Mouse (Mus musculus) CH12.LX (cell line): Measurements from ENCODE around the gene Map1a. TPM values are rescaled to one million over a fixed set of nuclear protein-coding genes. Genes with fewer than 3 reads are reported as not detected.

ENCODE experiments used
- DNase-seq: peaks from one replicate; pipeline ENCODE4 v3.0.0-alpha.2; 2013; ENCODE audit errors: extremely low read depth
- H3K27ac ChIP-seq: 2 replicates; pipeline ENCODE4 v1.5.1; 2012; ENCODE audit warnings: low read depth, mild to moderate bottlenecking, control low read depth, moderate library complexity; ENCODE audit not compliant: insufficient read depth
- H3K27me3 ChIP-seq: replicated peaks from 2 replicates; pipeline ENCODE3; 2012; ENCODE audit warnings: inconsistent platforms
- H3K36me3 ChIP-seq, 2 experiments: replicated peaks in 1 of 2; 2 replicates each; pipeline versions ENCODE3 to v1.6.1; 2012; ENCODE audit warnings: inconsistent platforms in 1 of 2, low read length in 1 of 2, mild to moderate bottlenecking in 1 of 2, mixed read lengths in 1 of 2, moderate library complexity in 1 of 2; ENCODE audit not compliant: control insufficient read depth in 1 of 2, insufficient read depth in 1 of 2
- H3K4me1 ChIP-seq, 2 experiments: 2 replicates each; pipeline ENCODE4 v1.6.1; 2012; ENCODE audit warnings: inconsistent platforms in 1 of 2, moderate library complexity in 1 of 2; ENCODE audit not compliant: insufficient read depth in 2 of 2, control insufficient read depth in 1 of 2
- H3K4me2 ChIP-seq: 2 replicates; pipeline ENCODE4 v1.6.1; 2012; ENCODE audit warnings: low read depth, mild to moderate bottlenecking, control low read depth; ENCODE audit not compliant: poor library complexity, insufficient read depth, severe bottlenecking
- H3K4me3 ChIP-seq, 3 experiments: fragments of 150-350 bp in 1 of 3; sonication (generic) in 1 of 3; replicated peaks in 1 of 3; 2 replicates each; pipeline versions ENCODE3 to v1.5.1; 2011 to 2012; ENCODE audit warnings: low read depth in 2 of 3, low read length in 2 of 3, mild to moderate bottlenecking in 2 of 3, moderate library complexity in 2 of 3, control low read depth in 1 of 3, improper control_type of control experiment in 1 of 3, inconsistent platforms in 1 of 3, mixed read lengths in 1 of 3; ENCODE audit not compliant: poor library complexity in 1 of 3
- H3K79me2 ChIP-seq: replicated peaks from 2 replicates; pipeline ENCODE4 v1.6.1; 2012; ENCODE audit warnings: mild to moderate bottlenecking, moderate library complexity; ENCODE audit not compliant: control insufficient read depth, poor library complexity, insufficient read depth, severe bottlenecking; ENCODE audit errors: extremely low read depth
- H3K9ac ChIP-seq: 2 replicates; pipeline ENCODE4 v1.6.1; 2012; ENCODE audit warnings: low read depth, mild to moderate bottlenecking, control low read depth, moderate library complexity; ENCODE audit not compliant: insufficient read depth
- H3K9me3 ChIP-seq: replicated peaks from 2 replicates; pipeline ENCODE3; 2012; ENCODE audit warnings: low read length, inconsistent platforms, mixed read lengths
- BHLHE40 ChIP-seq: IDR thresholded peaks from 2 replicates; pipeline ENCODE4 v1.6.1; 2011; ENCODE audit warnings: mild to moderate bottlenecking, low read depth, low read length, improper control_type of control experiment
- CHD1 ChIP-seq: IDR thresholded peaks from 2 replicates; pipeline ENCODE4 v1.6.1; 2012; ENCODE audit warnings: low read depth, low read length, improper control_type of control experiment, inconsistent platforms
- CHD2 ChIP-seq: IDR thresholded peaks from 2 replicates; pipeline ENCODE4 v1.6.1; 2011; ENCODE audit warnings: low read length, improper control_type of control experiment
- CTCF ChIP-seq, 2 experiments: IDR thresholded peaks in 1 of 2; conservative IDR thresholded peaks in 1 of 2; 2 replicates each; pipeline ENCODE4 v1.5.1; 2011 to 2012; ENCODE audit warnings: low read depth in 2 of 2, low read length in 2 of 2, improper control_type of control experiment in 1 of 2, inconsistent platforms in 1 of 2, mild to moderate bottlenecking in 1 of 2, moderate library complexity in 1 of 2
- EP300 ChIP-seq: IDR thresholded peaks from 2 replicates; pipeline ENCODE4 v1.6.1; 2011; ENCODE audit warnings: low read length, improper control_type of control experiment
- IRF4 ChIP-seq: IDR thresholded peaks from 2 replicates; pipeline ENCODE4 v1.6.1; 2014; ENCODE audit warnings: low read depth, mild to moderate bottlenecking, inconsistent platforms, low read length, improper control_type of control experiment
- JUND ChIP-seq: conservative IDR thresholded peaks from 2 replicates; pipeline ENCODE4 v1.6.1; 2011; ENCODE audit warnings: low read depth, low read length, improper control_type of control experiment
- KAT2A ChIP-seq: IDR thresholded peaks from 2 replicates; pipeline ENCODE4 v1.6.1; 2012; ENCODE audit warnings: low read length, improper control_type of control experiment, inconsistent platforms; ENCODE audit not compliant: insufficient replicate concordance
- MAFK ChIP-seq: IDR thresholded peaks from 2 replicates; pipeline ENCODE4 v1.6.1; 2011; ENCODE audit warnings: low read length, improper control_type of control experiment; ENCODE audit not compliant: insufficient replicate concordance
- MAX ChIP-seq: IDR thresholded peaks from 2 replicates; pipeline ENCODE4 v1.6.1; 2011; ENCODE audit warnings: low read length, improper control_type of control experiment
- MAZ ChIP-seq: IDR thresholded peaks from 2 replicates; pipeline ENCODE4 v1.6.1; 2012; ENCODE audit warnings: low read depth, mild to moderate bottlenecking, inconsistent platforms, low read length, improper control_type of control experiment, moderate library complexity
- MEF2A ChIP-seq: IDR thresholded peaks from 2 replicates; pipeline ENCODE4 v1.6.1; 2014; ENCODE audit warnings: low read depth, mild to moderate bottlenecking, inconsistent platforms, low read length, improper control_type of control experiment, borderline replicate concordance
- NELFE ChIP-seq: IDR thresholded peaks from 2 replicates; pipeline ENCODE4 v1.6.1; 2011; ENCODE audit warnings: low read depth, low read length, improper control_type of control experiment
- POLR2AphosphoS2 ChIP-seq: IDR thresholded peaks from 2 replicates; pipeline ENCODE4 v1.6.1; 2011; ENCODE audit warnings: low read depth, low read length, improper control_type of control experiment
- RAD21 ChIP-seq: IDR thresholded peaks from 2 replicates; pipeline ENCODE4 v1.6.1; 2011; ENCODE audit warnings: low read depth, mild to moderate bottlenecking, low read length, improper control_type of control experiment, moderate library complexity
- RCOR1 ChIP-seq: conservative IDR thresholded peaks from 2 replicates; pipeline ENCODE4 v1.6.1; 2012; ENCODE audit warnings: low read depth, mild to moderate bottlenecking, inconsistent platforms, low read length, improper control_type of control experiment
- SIN3A ChIP-seq: IDR thresholded peaks from 2 replicates; pipeline ENCODE4 v1.6.1; 2012; ENCODE audit warnings: low read length, improper control_type of control experiment, inconsistent platforms
- SMC3 ChIP-seq: IDR thresholded peaks from 2 replicates; pipeline ENCODE4 v1.6.1; 2011; ENCODE audit warnings: low read depth, low read length, improper control_type of control experiment
- ZC3H11A ChIP-seq: IDR thresholded peaks from 2 replicates; pipeline ENCODE4 v1.6.1; 2012; ENCODE audit warnings: low read depth, mild to moderate bottlenecking, inconsistent platforms, low read length, improper control_type of control experiment
- ZMIZ1 ChIP-seq: IDR thresholded peaks from 2 replicates; pipeline ENCODE4 v1.6.1; 2012; ENCODE audit warnings: low read depth, mild to moderate bottlenecking, inconsistent platforms, low read length, improper control_type of control experiment
- dilution Hi-C: fragments of 300-500 bp; cut with MboI; formaldehyde crosslinking; loops from 2 replicates; pipeline ENCODE4 v1.14.3; 2020; ENCODE audit warnings: low sequenced_read_pairs; ENCODE audit not compliant: extremely low pct_unique_long_range_greater_than_20kb, extremely low pct_ligation_motif_present
- in situ Hi-C: fragments of 300-500 bp; cut with MboI; formaldehyde crosslinking; loops from 3 replicates; pipeline ENCODE4 v1.14.3; 2019; ENCODE audit warnings: low sequenced_read_pairs, low pct_ligation_motif_present, low pct_unique_long_range_greater_than_20kb, mixed read lengths
- polyA plus RNA-seq: library from polyadenylated mRNA; unstranded; fragments of >175 nt; gene quantifications from 2 replicates; pipeline ENCODE4 v1.2.1, GENCODE M21; 2012; ENCODE audit warnings: low read depth; ENCODE audit not compliant: insufficient read length
- total RNA-seq, 2 experiments: library from RNA; depleted of rRNA; stranded (reverse); fragments of 300-350 nt in 1 of 2; fragments of >200 nt in 1 of 2; gene quantifications; 2 replicates each; pipeline ENCODE4 v1.2.3; 2012 to 2014

Map1a gene
- total and polyA plus RNA-seq, 3 experiments, result 0.16 to 7.2 (median 0.38) TPM

DNA sequence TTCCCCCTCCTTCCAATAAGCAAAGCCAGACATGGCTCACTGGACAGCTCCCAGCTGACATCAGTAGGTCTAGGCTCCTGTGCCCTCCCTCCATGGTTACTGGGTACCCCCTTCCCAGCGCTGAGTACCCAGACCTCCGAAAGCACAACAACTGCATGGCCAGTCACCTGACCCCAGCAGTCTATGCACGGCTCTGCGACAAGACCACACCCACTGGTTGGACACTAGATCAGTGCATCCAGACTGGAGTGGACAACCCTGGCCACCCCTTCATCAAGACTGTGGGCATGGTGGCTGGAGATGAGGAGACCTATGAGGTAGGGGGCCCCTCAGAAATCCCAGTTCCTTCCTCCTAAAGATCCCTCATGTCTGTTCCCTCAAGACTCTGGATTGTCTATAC is 70.1 kb downstream of the Map1a start:
- DNase-seq, result no peak
- peaks cover 51% of the 10 kb centered on the region for H3K27me3 ChIP-seq
- peaks cover 5 to 14% of the 10 kb centered on the region in 2 experiments for H3K4me1 ChIP-seq
- H3K27ac ChIP-seq, result no peak overlapping the region
- no peak overlapping the region for H3K4me2 ChIP-seq
- TF ChIP-seq ZC3H11A (no peak), CHD2 (no peak), RAD21 (no peak), ZMIZ1 (no peak), CHD1 (no peak), KAT2A (no peak), MAX (no peak), SIN3A (no peak), IRF4 (no peak), POLR2AphosphoS2 (no peak), JUND (no peak), MAZ (no peak), MAFK (no peak), MEF2A (no peak), EP300 (no peak), BHLHE40 (no peak), CTCF (conservative IDR thresholded peaks at IDR 0.05 in 1 of 2, IDR thresholded peaks at IDR 0.05 in 1 of 2; ENCODE audit: low read depth in 2 of 2, low read length in 2 of 2) (no peak), RCOR1 (no peak), NELFE (no peak), SMC3 (no peak)
- TF ChIP-seq, all 38 proteins: peak for 0
- Histone ChIP-seq H3K4me3 (no peak overlapping the region), H3K36me3 (peaks cover 18 to 34% of the 10 kb centered on the region in 2 experiments), H3K9ac (no peak overlapping the region), H3K9me3 (no peaks in the 10 kb centered on the region), H3K79me2 (no peaks in the 10 kb centered on the region)
- dilution Hi-C loops, result no loop called here
- in situ Hi-C loops, result no loop called here

Other genes with a start within 250 kb of the Map1a start
- gene Tgm5, start 203.8 kb upstream of the Map1a start, total RNA-seq (2012; rRNA removed), result not detected in 2 replicates
- gene Tgm5, start 203.8 kb upstream of the Map1a start, total RNA-seq (2014; rRNA removed), result not detected in 2 replicates
- not detected in 2 replicates for gene Tgm5, start 203.8 kb upstream of the Map1a start, polyA plus RNA-seq
- not detected in 2 replicates for gene Tgm7, start 179.8 kb upstream of the Map1a start, total RNA-seq (2012; rRNA removed)
- not detected in 2 replicates for gene Tgm7, start 179.8 kb upstream of the Map1a start, total RNA-seq (2014; rRNA removed)
- gene Tgm7, start 179.8 kb upstream of the Map1a start, polyA plus RNA-seq, result not detected in 2 replicates
- gene Adal, start 149.2 kb upstream of the Map1a start, total RNA-seq (2012; rRNA removed), result 7.3 and 8.1 TPM in 2 replicates
- 12.5 and 12.8 TPM in 2 replicates for gene Adal, start 149.2 kb upstream of the Map1a start, total RNA-seq (2014; rRNA removed)
- 10.0 and 10.4 TPM in 2 replicates for gene Adal, start 149.2 kb upstream of the Map1a start, polyA plus RNA-seq
- 9.3 and 10.6 TPM in 2 replicates for gene Lcmt2, start 148.9 kb upstream of the Map1a start, total RNA-seq (2012; rRNA removed)
- 5.7 and 6.4 TPM in 2 replicates for gene Lcmt2, start 148.9 kb upstream of the Map1a start, total RNA-seq (2014; rRNA removed)
- 11.7 and 12.3 TPM in 2 replicates for gene Lcmt2, start 148.9 kb upstream of the Map1a start, polyA plus RNA-seq
- 27.8 and 29.1 TPM in 2 replicates for gene Tubgcp4, start 118.9 kb upstream of the Map1a start, total RNA-seq (2012; rRNA removed)
- gene Tubgcp4, start 118.9 kb upstream of the Map1a start, total RNA-seq (2014; rRNA removed), result 31.0 and 35.1 TPM in 2 replicates
- gene Tubgcp4, start 118.9 kb upstream of the Map1a start, polyA plus RNA-seq, result 32.5 and 34.1 TPM in 2 replicates
- 6.8 and 7.4 TPM in 2 replicates for gene Zscan29, start 118.5 kb upstream of the Map1a start, total RNA-seq (2012; rRNA removed)
- 4.9 and 5.4 TPM in 2 replicates for gene Zscan29, start 118.5 kb upstream of the Map1a start, total RNA-seq (2014; rRNA removed)
- 7.0 and 7.3 TPM in 2 replicates for gene Zscan29, start 118.5 kb upstream of the Map1a start, polyA plus RNA-seq
- gene Trp53bp1, start 18.2 kb upstream of the Map1a start, total RNA-seq (2012; rRNA removed), result 41.7 and 55.2 TPM in 2 replicates
- 30.1 and 38.0 TPM in 2 replicates for gene Trp53bp1, start 18.2 kb upstream of the Map1a start, total RNA-seq (2014; rRNA removed)
- gene Trp53bp1, start 18.2 kb upstream of the Map1a start, polyA plus RNA-seq, result 68.7 and 77.6 TPM in 2 replicates
- gene Ppip5k1, start 65.8 kb downstream of the Map1a start, total RNA-seq (2012; rRNA removed), result 11.0 and 11.9 TPM in 2 replicates
- 4.5 and 4.6 TPM in 2 replicates for gene Ppip5k1, start 65.8 kb downstream of the Map1a start, total RNA-seq (2014; rRNA removed)
- 10.4 and 12.3 TPM in 2 replicates for gene Ppip5k1, start 65.8 kb downstream of the Map1a start, polyA plus RNA-seq
- 3.8 and 3.9 TPM in 2 replicates for gene Ckmt1, start 68.1 kb downstream of the Map1a start, total RNA-seq (2012; rRNA removed)
- gene Ckmt1, start 68.1 kb downstream of the Map1a start, total RNA-seq (2014; rRNA removed), result 0.43 TPM in 1 of 2 replicates, not detected in the other
- gene Ckmt1, start 68.1 kb downstream of the Map1a start, polyA plus RNA-seq, result 2.6 and 5.1 TPM in 2 replicates
- gene Strc, start 97.6 kb downstream of the Map1a start, total RNA-seq (2012; rRNA removed), result 4.8 and 6.3 TPM in 2 replicates
- gene Strc, start 97.6 kb downstream of the Map1a start, total RNA-seq (2014; rRNA removed), result 1.6 and 2.0 TPM in 2 replicates
- 6.2 and 9.2 TPM in 2 replicates for gene Strc, start 97.6 kb downstream of the Map1a start, polyA plus RNA-seq
- 54.5 and 86.7 TPM in 2 replicates for gene Pdia3, start 124.2 kb downstream of the Map1a start, total RNA-seq (2012; rRNA removed)
- 169 and 184 TPM in 2 replicates for gene Pdia3, start 124.2 kb downstream of the Map1a start, total RNA-seq (2014; rRNA removed)
- 356 and 406 TPM in 2 replicates for gene Pdia3, start 124.2 kb downstream of the Map1a start, polyA plus RNA-seq
- gene Catsper2, start 124.2 kb downstream of the Map1a start, total RNA-seq (2012; rRNA removed), result 0.89 and 1.5 TPM in 2 replicates
- gene Catsper2, start 124.2 kb downstream of the Map1a start, total RNA-seq (2014; rRNA removed), result 1.2 and 2.2 TPM in 2 replicates
- 1.8 TPM in 2 replicates for gene Catsper2, start 124.2 kb downstream of the Map1a start, polyA plus RNA-seq
- 0.38 and 1.4 TPM in 2 replicates for gene Ell3, start 154.7 kb downstream of the Map1a start, total RNA-seq (2012; rRNA removed)
- 2.1 and 2.3 TPM in 2 replicates for gene Ell3, start 154.7 kb downstream of the Map1a start, total RNA-seq (2014; rRNA removed)
- 1.0 and 1.5 TPM in 2 replicates for gene Ell3, start 154.7 kb downstream of the Map1a start, polyA plus RNA-seq
- gene Serf2, start 159.6 kb downstream of the Map1a start, total RNA-seq (2012; rRNA removed), result 164 and 189 TPM in 2 replicates
- gene Serf2, start 159.6 kb downstream of the Map1a start, total RNA-seq (2014; rRNA removed), result 116 TPM in 2 replicates
- gene Serf2, start 159.6 kb downstream of the Map1a start, polyA plus RNA-seq, result 222 and 255 TPM in 2 replicates
- 15.4 and 23.2 TPM in 2 replicates for gene Hypk, start 163.7 kb downstream of the Map1a start, total RNA-seq (2012; rRNA removed)
- 11.7 and 13.3 TPM in 2 replicates for gene Hypk, start 163.7 kb downstream of the Map1a start, total RNA-seq (2014; rRNA removed)
- gene Hypk, start 163.7 kb downstream of the Map1a start, polyA plus RNA-seq, result 119 and 174 TPM in 2 replicates
- gene Serinc4, start 167.2 kb downstream of the Map1a start, total RNA-seq (2012; rRNA removed), result 0.89 and 1.0 TPM in 2 replicates
- gene Serinc4, start 167.2 kb downstream of the Map1a start, total RNA-seq (2014; rRNA removed), result 0.17 TPM in 1 of 2 replicates, not detected in the other
- 0.29 and 1.2 TPM in 2 replicates for gene Serinc4, start 167.2 kb downstream of the Map1a start, polyA plus RNA-seq
- 15.6 and 17.3 TPM in 2 replicates for gene Mfap1b, start 184.5 kb downstream of the Map1a start, total RNA-seq (2012; rRNA removed)
- 24.3 TPM in 2 replicates for gene Mfap1b, start 184.5 kb downstream of the Map1a start, total RNA-seq (2014; rRNA removed)
- 29.7 and 33.2 TPM in 2 replicates for gene Mfap1b, start 184.5 kb downstream of the Map1a start, polyA plus RNA-seq
- 14.0 and 16.8 TPM in 2 replicates for gene Mfap1a, start 217.1 kb downstream of the Map1a start, total RNA-seq (2012; rRNA removed)
- 13.5 and 13.7 TPM in 2 replicates for gene Mfap1a, start 217.1 kb downstream of the Map1a start, total RNA-seq (2014; rRNA removed)
- 23.7 and 27.3 TPM in 2 replicates for gene Mfap1a, start 217.1 kb downstream of the Map1a start, polyA plus RNA-seq
- 17.4 and 20.6 TPM in 2 replicates for gene Wdr76, start 217.1 kb downstream of the Map1a start, total RNA-seq (2012; rRNA removed)
- gene Wdr76, start 217.1 kb downstream of the Map1a start, total RNA-seq (2014; rRNA removed), result 28.6 and 29.9 TPM in 2 replicates
- 22.7 and 26.9 TPM in 2 replicates for gene Wdr76, start 217.1 kb downstream of the Map1a start, polyA plus RNA-seq